Mouse (Mus musculus) MEL (cell line): Measurements from ENCODE around the gene Clptm1. TPM values are rescaled to one million over a fixed set of nuclear protein-coding genes. Genes with fewer than 3 reads are reported as not detected.

Source experiments
- DNase-seq: peaks from one replicate; pipeline ENCODE4 v3.0.0; 2011; ENCODE audit warnings: low read depth, low spot score
- H3K27ac ChIP-seq: 2 replicates; pipeline ENCODE4 v1.5.1; 2012; ENCODE audit warnings: low read depth, mild to moderate bottlenecking, control low read depth, low read length, moderate library complexity; ENCODE audit not compliant: control insufficient read depth
- H3K27me3 ChIP-seq, 2 experiments: fragments of 150-350 bp in 1 of 2; sonication (generic) in 1 of 2; 2 replicates each; pipeline ENCODE4 v1.6.1; 2012; ENCODE audit warnings: low read length in 2 of 2, mild to moderate bottlenecking in 2 of 2, improper control_type of control experiment in 1 of 2, moderate library complexity in 1 of 2; ENCODE audit not compliant: insufficient read depth in 2 of 2, control insufficient read depth in 1 of 2
- H3K36me3 ChIP-seq, 2 experiments: 2 replicates each; pipeline ENCODE4 v1.6.1; 2012 to 2014; ENCODE audit warnings: low read length in 2 of 2, improper control_type of control experiment in 1 of 2, inconsistent platforms in 1 of 2, mild to moderate bottlenecking in 1 of 2; ENCODE audit not compliant: insufficient read depth in 2 of 2, control insufficient read depth in 1 of 2
- H3K4me1 ChIP-seq, 2 experiments: fragments of 150-350 bp in 1 of 2; sonication (generic) in 1 of 2; 2 replicates each; pipeline ENCODE4 v1.6.1; 2012; ENCODE audit warnings: low read length in 2 of 2, improper control_type of control experiment in 1 of 2, mild to moderate bottlenecking in 1 of 2; ENCODE audit not compliant: insufficient read depth in 2 of 2, control insufficient read depth in 1 of 2
- H3K4me3 ChIP-seq, 2 experiments: fragments of 150-350 bp in 1 of 2; sonication (generic) in 1 of 2; 2 replicates each; pipeline ENCODE4 v1.5.1; 2012; ENCODE audit warnings: low read depth in 2 of 2, low read length in 2 of 2, mild to moderate bottlenecking in 2 of 2, moderate library complexity in 2 of 2, control low read depth in 1 of 2, improper control_type of control experiment in 1 of 2; ENCODE audit not compliant: control insufficient read depth in 1 of 2, insufficient read depth in 1 of 2
- H3K79me2 ChIP-seq: 2 replicates; pipeline ENCODE4 v1.6.1; 2012; ENCODE audit warnings: mild to moderate bottlenecking, low read length, moderate library complexity; ENCODE audit not compliant: control insufficient read depth, poor library complexity, insufficient read depth
- H3K9ac ChIP-seq: 2 replicates; pipeline ENCODE4 v1.6.1; 2012; ENCODE audit warnings: low read depth, mild to moderate bottlenecking, control low read depth, low read length, moderate library complexity; ENCODE audit not compliant: control insufficient read depth, poor library complexity, severe bottlenecking
- H3K9me3 ChIP-seq: fragments of 150-350 bp; sonication (generic); replicated peaks from 2 replicates; pipeline ENCODE4 v1.6.1; 2012; ENCODE audit warnings: mild to moderate bottlenecking, low read length, improper control_type of control experiment, moderate library complexity; ENCODE audit not compliant: insufficient read depth
- BHLHE40 ChIP-seq: IDR thresholded peaks from 2 replicates; pipeline ENCODE4 v1.6.1; 2012; ENCODE audit warnings: low read depth, mild to moderate bottlenecking, inconsistent platforms, low read length, improper control_type of control experiment, borderline replicate concordance
- EP300 ChIP-seq, 2 experiments: IDR thresholded peaks; 2 replicates each; pipeline ENCODE4 v1.6.1; 2011; ENCODE audit warnings: improper control_type of control experiment in 2 of 2, low read length in 2 of 2, low read depth in 1 of 2, mild to moderate bottlenecking in 1 of 2
- ETS1 ChIP-seq: IDR thresholded peaks from 2 replicates; pipeline ENCODE4 v1.6.1; 2012; ENCODE audit warnings: low read depth, mild to moderate bottlenecking, inconsistent platforms, low read length, improper control_type of control experiment, moderate library complexity
- GABPA ChIP-seq: IDR thresholded peaks from 2 replicates; pipeline ENCODE4 v1.6.1; 2012; ENCODE audit warnings: low read depth, mild to moderate bottlenecking, inconsistent platforms, low read length, improper control_type of control experiment, moderate library complexity
- GATA1 ChIP-seq: IDR thresholded peaks from 2 replicates; pipeline ENCODE4 v1.6.1; 2011; ENCODE audit warnings: low read depth, low read length, improper control_type of control experiment
- MAFK ChIP-seq: IDR thresholded peaks from 2 replicates; pipeline ENCODE4 v1.6.1; 2011; ENCODE audit warnings: low read depth, mild to moderate bottlenecking, low read length, improper control_type of control experiment, borderline replicate concordance
- MEF2A ChIP-seq: IDR thresholded peaks from 2 replicates; pipeline ENCODE4 v1.6.1; 2014; ENCODE audit warnings: low read depth, mild to moderate bottlenecking, inconsistent platforms, low read length, improper control_type of control experiment; ENCODE audit not compliant: poor library complexity, insufficient replicate concordance, severe bottlenecking; ENCODE audit errors: extremely low read depth
- MXI1 ChIP-seq: IDR thresholded peaks from 2 replicates; pipeline ENCODE4 v1.6.1; 2011; ENCODE audit warnings: mild to moderate bottlenecking, low read depth, low read length, improper control_type of control experiment
- MYB ChIP-seq: IDR thresholded peaks from 2 replicates; pipeline ENCODE4 v1.6.1; 2011; ENCODE audit warnings: mild to moderate bottlenecking, low read depth, low read length, improper control_type of control experiment
- NELFE ChIP-seq: IDR thresholded peaks from 2 replicates; pipeline ENCODE4 v1.6.1; 2011; ENCODE audit warnings: low read depth, low read length, improper control_type of control experiment
- POLR2A ChIP-seq, 2 experiments: IDR thresholded peaks; 2 replicates each; pipeline ENCODE4 v1.6.1; 2011 to 2012; ENCODE audit warnings: low read length in 2 of 2, mild to moderate bottlenecking in 2 of 2, control low read depth in 1 of 2, improper control_type of control experiment in 1 of 2, low read depth in 1 of 2, moderate library complexity in 1 of 2; ENCODE audit not compliant: control insufficient read depth in 1 of 2, insufficient read depth in 1 of 2, poor library complexity in 1 of 2
- TAL1 ChIP-seq: IDR thresholded peaks from 2 replicates; pipeline ENCODE4 v1.6.1; 2012; ENCODE audit warnings: mild to moderate bottlenecking, inconsistent platforms, low read length, moderate library complexity, mixed read lengths
- UBTF ChIP-seq: IDR thresholded peaks from 2 replicates; pipeline ENCODE4 v1.6.1; 2012; ENCODE audit warnings: low read depth, mild to moderate bottlenecking, inconsistent platforms, low read length, improper control_type of control experiment, moderate library complexity, borderline replicate concordance; ENCODE audit not compliant: insufficient read depth
- USF1 ChIP-seq: IDR thresholded peaks from 2 replicates; pipeline ENCODE4 v1.6.1; 2014; ENCODE audit warnings: low read depth, mild to moderate bottlenecking, inconsistent platforms, low read length, improper control_type of control experiment, moderate library complexity
- USF2 ChIP-seq, 2 experiments: IDR thresholded peaks; 2 replicates each; pipeline ENCODE4 v1.6.1; 2011 to 2012; ENCODE audit warnings: improper control_type of control experiment in 2 of 2, low read length in 2 of 2, borderline replicate concordance in 1 of 2, inconsistent platforms in 1 of 2, low read depth in 1 of 2, mild to moderate bottlenecking in 1 of 2; ENCODE audit not compliant: insufficient read depth in 1 of 2
- ZMIZ1 ChIP-seq: IDR thresholded peaks from 2 replicates; pipeline ENCODE4 v1.6.1; 2012; ENCODE audit warnings: low read depth, mild to moderate bottlenecking, inconsistent platforms, low read length, improper control_type of control experiment, moderate library complexity
- ZNF384 ChIP-seq: IDR thresholded peaks from 2 replicates; pipeline ENCODE4 v1.6.1; 2012; ENCODE audit warnings: low read depth, mild to moderate bottlenecking, inconsistent platforms, low read length, improper control_type of control experiment
- polyA plus RNA-seq, 2 experiments: library from polyadenylated mRNA; stranded (reverse) in 1 of 2; unstranded in 1 of 2; fragments of >175 nt in 1 of 2; fragments of >200 nt in 1 of 2; gene quantifications; 2 replicates each; pipeline versions ENCODE4 v1.2.1 to v1.2.4; 2012; ENCODE audit warnings: low replicate concordance in 2 of 2, low read depth in 1 of 2; ENCODE audit not compliant: insufficient read length in 2 of 2, insufficient read depth in 1 of 2, missing spikeins in 1 of 2
- total RNA-seq: library from RNA; depleted of rRNA; stranded (reverse); fragments of 300-350 nt; gene quantifications from 2 replicates; pipeline ENCODE4 v1.2.3, GENCODE M21; 2012

Gene Clptm1
- total and polyA plus RNA-seq, 3 experiments = 58.5 to 102 (median 62.4) TPM

- DNase-seq = no peak
- H3K9me3 ChIP-seq = no peaks in the 10 kb centered on the region
- no peaks in the 10 kb centered on the region for H3K36me3 ChIP-seq
- H3K27ac ChIP-seq = no peak overlapping the region
- no peak overlapping the region for H3K9ac ChIP-seq
- H3K79me2 ChIP-seq = no peaks in the 10 kb centered on the region
- H3K4me3 ChIP-seq = no peak overlapping the region
- H3K4me1 ChIP-seq = no peaks in the 10 kb centered on the region
- TF ChIP-seq GABPA (no peak), UBTF (no peak), TAL1 (no peak), BHLHE40 (no peak), ZMIZ1 (no peak)
- no peaks in the 10 kb centered on the region for H3K27me3 ChIP-seq
Measured at GRCm38 (mm10) chr7:19622241-19622640, 42.6 kb downstream of the Clptm1 start.

GRCm38 (mm10) chr7:19620811-19621210, 44.0 kb downstream of the Clptm1 start:
- no peaks in the 10 kb centered on the region for H3K27me3 ChIP-seq
- TF ChIP-seq USF1 (no peak), MEF2A (no peak), ETS1 (no peak), GATA1 (no peak), ZNF384 (no peak), USF2 (IDR thresholded peaks at IDR 0.05; ENCODE audit: borderline replicate concordance in 1 of 2, insufficient read depth in 1 of 2, low read depth in 1 of 2, low read length in 2 of 2) (no peak), MYB (no peak), MAFK (no peak), EP300 (IDR thresholded peaks at IDR 0.05; ENCODE audit: low read depth in 1 of 2, low read length in 2 of 2) (no peak), GABPA (no peak), BHLHE40 (no peak), POLR2A (IDR thresholded peaks at IDR 0.05; ENCODE audit: control insufficient read depth in 1 of 2, insufficient read depth in 1 of 2, low read depth in 1 of 2, low read length in 2 of 2, poor library complexity in 1 of 2) (no peak), MXI1 (no peak), NELFE (no peak)
- TF ChIP-seq, all 39 proteins: peak for 0
- no peaks in the 10 kb centered on the region for H3K4me1 ChIP-seq
- no peaks in the 10 kb centered on the region for H3K36me3 ChIP-seq
- no peak overlapping the region for H3K4me3 ChIP-seq
- H3K27ac ChIP-seq = no peak overlapping the region
- no peak for DNase-seq
- no peaks in the 10 kb centered on the region for H3K9me3 ChIP-seq
- H3K79me2 ChIP-seq = no peaks in the 10 kb centered on the region
- no peak overlapping the region for H3K9ac ChIP-seq
